Mouse (Mus musculus): ENCODE results near the gene Kmt2a. TPM values are rescaled to one million over a fixed set of nuclear protein-coding genes. Genes with fewer than 3 reads are reported as not detected.

The Kmt2a gene
- total RNA-seq (2022) = 100 to 1,000 TPM in 1 of 4 experiments, 10 to 100 TPM in 3; 64.3 to 102 (median 73.5) TPM

- DNase-seq (ENCODE audit: low spot score in 2 of 2) = peak; percentile 96 to 99
Observed at GRCm38 (mm10) chr9:44881221-44881871, at the start of gene Kmt2a. TSS of gene Kmt2a (minus strand) at chr9:44881296.

- no peak for DNase-seq (ENCODE audit: low spot score in 2 of 2)
Observed at GRCm38 (mm10) chr9:44921543-44921942, 40.4 kb upstream of the Kmt2a start.

GRCm38 (mm10) chr9:44921123-44921468, 40.0 kb upstream of the Kmt2a start:
- peak in 1 of 2 experiments; percentile 61 for DNase-seq (ENCODE audit: low spot score in 2 of 2)

- peak; percentile 78 to 80 for DNase-seq (ENCODE audit: low spot score in 2 of 2)
Observed at GRCm38 (mm10) chr9:44920374-44921122, 39.5 kb upstream of the Kmt2a start, which contains the start of gene Atp5l. TSS of gene Atp5l (minus strand) at chr9:44920742.

- DNase-seq (ENCODE audit: low spot score in 2 of 2) = no peak
Observed at GRCm38 (mm10) chr9:44919606-44920005, 38.5 kb upstream of the Kmt2a start.

GRCm38 (mm10) chr9:44916196-44916595, 35.1 kb upstream of the Kmt2a start:
- DNase-seq (ENCODE audit: low spot score in 2 of 2) = no peak

GRCm38 (mm10) chr9:44914706-44915105, 33.6 kb upstream of the Kmt2a start:
- DNase-seq (ENCODE audit: low spot score in 2 of 2) = no peak

GRCm38 (mm10) chr9:44911365-44911764, 30.3 kb upstream of the Kmt2a start:
- DNase-seq (ENCODE audit: low spot score in 2 of 2) = no peak

GRCm38 (mm10) chr9:44905620-44906019, 24.5 kb upstream of the Kmt2a start:
- peak; percentile 42 to 93 for DNase-seq (ENCODE audit: low spot score in 2 of 2)

GRCm38 (mm10) chr9:44904964-44905363, 23.9 kb upstream of the Kmt2a start:
- peak; percentile 48 to 94 for DNase-seq (ENCODE audit: low spot score in 2 of 2)

- DNase-seq (ENCODE audit: low spot score in 2 of 2) = no peak
Observed at GRCm38 (mm10) chr9:44903856-44904255, 22.8 kb upstream of the Kmt2a start.

GRCm38 (mm10) chr9:44900402-44900801, 19.3 kb upstream of the Kmt2a start:
- DNase-seq (ENCODE audit: low spot score in 2 of 2) = no peak

- no peak for DNase-seq (ENCODE audit: low spot score in 2 of 2)
Observed at GRCm38 (mm10) chr9:44899716-44900115, 18.6 kb upstream of the Kmt2a start.

- no peak for DNase-seq (ENCODE audit: low spot score in 2 of 2)
Observed at GRCm38 (mm10) chr9:44897024-44897423, 15.9 kb upstream of the Kmt2a start.

- DNase-seq (ENCODE audit: low spot score in 2 of 2) = no peak
Observed at GRCm38 (mm10) chr9:44892664-44893063, 11.6 kb upstream of the Kmt2a start.

GRCm38 (mm10) chr9:44891210-44891609, 10.1 kb upstream of the Kmt2a start:
- no peak for DNase-seq (ENCODE audit: low spot score in 2 of 2)

- no peak for DNase-seq (ENCODE audit: low spot score in 2 of 2)
Observed at GRCm38 (mm10) chr9:44890122-44890521, 9.0 kb upstream of the Kmt2a start.

- no peak for DNase-seq (ENCODE audit: low spot score in 2 of 2)
Observed at GRCm38 (mm10) chr9:44888114-44888624, 7.1 kb upstream of the Kmt2a start.

- peak; percentile 47 to 57 for DNase-seq (ENCODE audit: low spot score in 2 of 2)
Observed at GRCm38 (mm10) chr9:44882981-44883569, 2.0 kb upstream of the Kmt2a start.

GRCm38 (mm10) chr9:44882436-44882980, 1.4 kb upstream of the Kmt2a start:
- DNase-seq (ENCODE audit: low spot score in 2 of 2) = peak in 1 of 2 experiments; percentile 40

GRCm38 (mm10) chr9:44881941-44882435, 892 bp upstream of the Kmt2a start:
- peak; percentile 57 to 75 for DNase-seq (ENCODE audit: low spot score in 2 of 2)
